Mouse (Mus musculus) hindbrain, embryonic 11.5 days (tissue): ENCODE measurements at regions not wholly inside any gene's neighbourhood (a gene's known extent, or its start where the extent isn't known, plus 50 kb on each side); places are given as distances from the start of the nearest gene placed in this dataset.

Source experiments
- ATAC-seq: fragments of 200-750 bp; cut with Nextera tagmentation; 2 replicates; pipeline ENCODE4 v1.8.0; 2017; ENCODE audit warnings: mild to moderate bottlenecking, moderate TSS enrichment, moderate library complexity; ENCODE audit not compliant: low FRiP score
- DNase-seq: peaks from one replicate; pipeline ENCODE4 v3.0.0-alpha.2; 2015; ENCODE audit warnings: low spot score
- H3K27ac ChIP-seq: fragments of 300-500 bp; sonication (generic); 2 replicates; pipeline ENCODE4 v1.5.1; 2014; ENCODE audit warnings: mild to moderate bottlenecking, low read depth, low read length
- H3K27me3 ChIP-seq: fragments of 300-500 bp; sonication (generic); 2 replicates; pipeline ENCODE4 v1.6.1; 2014; ENCODE audit warnings: mild to moderate bottlenecking, low read length, moderate library complexity, mixed read lengths; ENCODE audit not compliant: control insufficient read depth, insufficient read depth
- H3K36me3 ChIP-seq: fragments of 300-500 bp; sonication (generic); 2 replicates; pipeline ENCODE4 v1.6.1; 2014; ENCODE audit warnings: mild to moderate bottlenecking, low read length, moderate library complexity, mixed read lengths; ENCODE audit not compliant: control insufficient read depth, insufficient read depth
- H3K4me1 ChIP-seq: fragments of 300-500 bp; sonication (generic); replicated peaks from 2 replicates; pipeline ENCODE4 v1.6.1; 2014; ENCODE audit warnings: low read length, mixed read lengths; ENCODE audit not compliant: control insufficient read depth, insufficient read depth
- H3K4me2 ChIP-seq: fragments of 300-500 bp; sonication (generic); replicated peaks from 2 replicates; pipeline ENCODE4 v1.6.1; 2014; ENCODE audit warnings: mild to moderate bottlenecking, low read depth, low read length
- H3K4me3 ChIP-seq: fragments of 300-500 bp; sonication (generic); 2 replicates; pipeline ENCODE4 v1.5.1; 2014; ENCODE audit warnings: low read depth, low read length
- H3K9ac ChIP-seq: fragments of 300-500 bp; sonication (generic); 2 replicates; pipeline ENCODE4 v1.6.1; 2014; ENCODE audit warnings: low read depth, low read length
- H3K9me3 ChIP-seq: fragments of 300-500 bp; sonication (generic); 2 replicates; pipeline ENCODE4 v1.6.1; 2016; ENCODE audit warnings: low read length; ENCODE audit not compliant: control insufficient read depth
- WGBS: fragments of 180-500 bp; shearing (Covaris S2); extraction: QIAGEN DNeasy Blood & Tissue Kit; methylation state at CpG from one replicate; pipeline ENCODE4 v1.1.7; 2014; 5-methylcytosine and 5-hydroxymethylcytosine counted together

- no peak overlapping the region for H3K4me3 ChIP-seq
- ATAC-seq (no peak), DNase-seq (no peak)
- no peaks in the 10 kb centered on the region for H3K36me3 ChIP-seq
- H3K27me3 ChIP-seq: no peaks in the 10 kb centered on the region
- H3K9ac ChIP-seq: no peak overlapping the region
- no peak overlapping the region for H3K27ac ChIP-seq
- H3K4me1 ChIP-seq: no peaks in the 10 kb centered on the region
- H3K9me3 ChIP-seq: no peaks in the 10 kb centered on the region
- 80% methylated on average over 9 of the region's 9 CpGs for WGBS
- H3K4me2 ChIP-seq: no peak overlapping the region
Measured at GRCm38 (mm10) chr8:116268161-116268560, 236.6 kb upstream of the Dynlrb2 start.

DNA sequence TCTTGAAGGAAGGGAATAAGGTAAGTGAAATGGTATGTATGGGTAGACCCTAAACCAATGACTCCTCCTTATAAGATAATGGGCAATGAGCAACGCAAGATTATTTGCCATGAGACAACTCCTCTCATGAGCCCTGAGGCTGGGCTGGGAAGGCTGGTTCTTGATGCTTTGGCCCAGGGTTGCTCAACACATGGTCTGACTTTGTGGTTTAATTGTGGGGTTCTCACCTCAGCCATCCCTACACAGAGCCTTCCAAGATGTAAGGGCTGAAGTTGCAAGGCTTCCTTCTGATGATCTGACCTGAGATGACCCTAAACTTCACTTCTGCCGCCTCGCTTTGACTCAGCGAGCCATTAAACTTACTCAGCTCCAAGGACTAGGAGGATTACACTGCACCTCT, 237.8 kb upstream of the Dynlrb2 start:
- Histone ChIP-seq H3K4me1 (no peaks in the 10 kb centered on the region), H3K27me3 (no peaks in the 10 kb centered on the region), H3K4me3 (no peak overlapping the region), H3K36me3 (no peaks in the 10 kb centered on the region), H3K27ac (no peak overlapping the region), H3K9me3 (no peaks in the 10 kb centered on the region), H3K9ac (no peak overlapping the region), H3K4me2 (no peak overlapping the region)
- ATAC-seq (no peak), DNase-seq (no peak)
- 62% methylated on average over 4 of the region's 4 CpGs for WGBS

DNA sequence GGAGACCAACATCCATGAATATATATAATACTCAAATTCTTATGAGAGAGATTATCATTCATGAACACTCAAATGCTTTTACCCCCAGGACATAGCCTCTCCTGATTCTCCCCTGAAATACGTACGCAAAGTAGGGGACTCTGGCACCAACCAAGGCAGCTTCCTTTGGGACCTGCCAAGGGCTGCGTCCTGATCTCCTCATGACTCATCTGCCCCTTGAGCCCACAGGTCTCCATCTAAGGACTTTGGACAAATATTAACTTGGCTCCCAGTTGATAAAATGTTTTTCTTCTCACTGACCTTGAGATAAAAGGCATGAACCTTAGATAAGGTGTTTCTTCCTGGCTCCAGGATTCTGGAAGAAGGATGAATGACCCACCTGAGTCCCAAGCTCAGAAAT, 239.2 kb upstream of the Dynlrb2 start:
- no peak overlapping the region for H3K4me2 ChIP-seq
- H3K4me1 ChIP-seq: no peaks in the 10 kb centered on the region
- no peaks in the 10 kb centered on the region for H3K36me3 ChIP-seq
- no peak for ATAC-seq
- H3K9ac ChIP-seq: no peak overlapping the region
- 93% methylated on average over 3 of the region's 3 CpGs for WGBS
- no peak overlapping the region for H3K4me3 ChIP-seq
- DNase-seq: no peak
- no peaks in the 10 kb centered on the region for H3K27me3 ChIP-seq
- no peak overlapping the region for H3K27ac ChIP-seq
- no peaks in the 10 kb centered on the region for H3K9me3 ChIP-seq

- Histone ChIP-seq H3K9me3 (no peaks in the 10 kb centered on the region), H3K4me1 (no peaks in the 10 kb centered on the region), H3K4me2 (no peak overlapping the region), H3K4me3 (no peak overlapping the region), H3K27me3 (no peaks in the 10 kb centered on the region), H3K36me3 (no peaks in the 10 kb centered on the region), H3K9ac (no peak overlapping the region), H3K27ac (no peak overlapping the region)
- 91% methylated on average over 3 of the region's 3 CpGs for WGBS
- no peak for DNase-seq
- no peak for ATAC-seq
Measured at GRCm38 (mm10) chr8:116264078-116264477, 240.7 kb upstream of the Dynlrb2 start.

GRCm38 (mm10) chr8:116261286-116261685, 243.5 kb upstream of the Dynlrb2 start:
- Histone ChIP-seq H3K9me3 (no peaks in the 10 kb centered on the region), H3K36me3 (no peaks in the 10 kb centered on the region), H3K4me1 (no peaks in the 10 kb centered on the region), H3K27ac (no peak overlapping the region), H3K9ac (no peak overlapping the region), H3K4me3 (no peak overlapping the region), H3K4me2 (no peak overlapping the region), H3K27me3 (no peaks in the 10 kb centered on the region)
- peak; percentile 12 for DNase-seq
- WGBS: 42% methylated on average over 2 of the region's 2 CpGs
- ATAC-seq: no peak

GRCm38 (mm10) chr8:116255398-116255797, 249.4 kb upstream of the Dynlrb2 start:
- no peak for ATAC-seq
- H3K36me3 ChIP-seq: no peaks in the 10 kb centered on the region

GRCm38 (mm10) chr8:116252455-116253216, 252.1 kb upstream of the Dynlrb2 start:
- ATAC-seq: no peak
- Histone ChIP-seq H3K9ac (no peak overlapping the region), H3K4me2 (no peak overlapping the region), H3K27me3 (no peaks in the 10 kb centered on the region), H3K4me1 (no peaks in the 10 kb centered on the region), H3K9me3 (no peaks in the 10 kb centered on the region), H3K4me3 (no peak overlapping the region), H3K27ac (no peak overlapping the region), H3K36me3 (no peaks in the 10 kb centered on the region)
- 65% methylated on average over 7 of the region's 7 CpGs for WGBS
- DNase-seq: no peak

More at GRCm38 (mm10) chr8:116255398-116255797, 249.4 kb upstream of the Dynlrb2 start:
- H3K27ac ChIP-seq: no peak overlapping the region
- H3K4me2 ChIP-seq: no peak overlapping the region
- 86% methylated on average over 5 of the region's 5 CpGs for WGBS
- no peaks in the 10 kb centered on the region for H3K9me3 ChIP-seq
- H3K9ac ChIP-seq: no peak overlapping the region
- H3K4me1 ChIP-seq: no peaks in the 10 kb centered on the region
- no peak overlapping the region for H3K4me3 ChIP-seq
- DNase-seq: no peak
- no peaks in the 10 kb centered on the region for H3K27me3 ChIP-seq

DNA sequence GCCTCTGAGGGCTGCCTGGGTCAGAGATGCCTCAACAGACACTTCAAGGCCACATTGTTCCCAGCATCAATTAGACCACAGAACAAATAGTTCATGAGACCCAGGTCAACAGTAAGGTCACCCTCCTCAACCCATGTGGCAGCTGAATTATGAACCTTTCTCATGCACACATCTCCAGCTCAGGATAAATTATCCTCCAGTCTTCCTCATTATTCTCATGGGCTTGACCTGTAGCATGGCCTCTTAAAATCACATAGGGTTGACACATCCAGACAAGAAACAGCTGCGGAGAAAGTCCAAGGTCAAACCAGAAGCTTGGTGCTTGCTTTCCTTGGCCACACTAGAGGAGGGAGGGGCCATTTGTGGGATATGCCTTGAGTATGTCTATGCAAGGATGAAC, 256.4 kb upstream of the Dynlrb2 start:
- ATAC-seq (no peak), DNase-seq (no peak)
- Histone ChIP-seq H3K4me2 (no peak overlapping the region), H3K27ac (no peak overlapping the region), H3K4me3 (no peak overlapping the region), H3K9me3 (no peaks in the 10 kb centered on the region), H3K4me1 (no peaks in the 10 kb centered on the region), H3K36me3 (no peaks in the 10 kb centered on the region), H3K9ac (no peak overlapping the region), H3K27me3 (no peaks in the 10 kb centered on the region)
- 71% methylated on average over 1 of the region's 1 CpGs for WGBS

- WGBS: 61% methylated on average over 8 of the region's 8 CpGs
- Histone ChIP-seq H3K4me2 (no peak overlapping the region), H3K9ac (no peak overlapping the region), H3K27ac (0 out of 2 replicates have a peak overlapping the region, but pooled peaks have one; percentile 6), H3K9me3 (no peaks in the 10 kb centered on the region), H3K27me3 (no peaks in the 10 kb centered on the region), H3K4me3 (no peak overlapping the region), H3K36me3 (no peaks in the 10 kb centered on the region), H3K4me1 (no peaks in the 10 kb centered on the region)
- ATAC-seq (0 out of 2 replicates have a peak, but pooled peaks have one; percentile 49), DNase-seq (peak; percentile 20)
Measured at GRCm38 (mm10) chr8:116243493-116243892, 261.3 kb upstream of the Dynlrb2 start.
